Comparison of ENCODE assay signal across 8 mouse cellular contexts in the genomic region with DNA sequence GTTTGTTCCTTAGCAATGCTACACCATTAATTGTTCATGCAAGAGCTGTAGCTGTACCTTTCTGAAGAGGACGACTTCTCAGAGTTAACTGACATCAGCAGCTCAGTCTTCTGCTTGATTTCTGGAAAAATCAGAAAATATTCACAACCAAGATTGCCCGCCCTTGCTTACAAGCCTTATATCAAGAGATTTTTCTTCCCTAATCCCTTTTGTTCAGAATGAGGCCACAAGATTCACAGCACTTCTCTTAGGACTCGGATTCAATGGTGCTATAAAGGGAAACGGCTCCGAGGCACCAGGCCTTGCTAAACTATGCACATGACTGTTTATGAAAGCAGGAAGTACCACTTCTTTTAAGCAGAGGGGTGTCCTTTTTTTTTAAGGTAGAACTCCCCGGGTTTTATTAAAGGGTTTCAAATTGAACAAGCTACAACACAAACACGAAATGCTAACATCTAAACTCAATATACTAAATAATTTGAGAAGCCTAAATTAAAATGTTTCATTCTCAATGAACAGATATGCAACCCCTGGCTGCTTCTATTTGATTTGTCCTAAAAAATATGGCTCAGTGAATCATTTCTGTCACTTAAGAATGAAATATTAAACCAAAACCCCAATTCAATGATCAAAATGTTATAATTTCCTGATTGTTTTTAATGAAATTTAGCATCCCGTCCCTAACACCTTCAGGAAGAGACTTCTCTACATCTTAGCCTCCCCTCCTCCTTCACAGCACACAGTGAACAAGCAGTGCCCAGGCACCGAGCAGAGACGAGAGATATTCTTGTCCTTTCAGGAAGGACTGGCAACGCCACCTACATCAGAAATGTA.
DNase-seq lines count a peak whose midpoint lies in the region; ATAC-seq lines count a peak whose summit lies in the region.

No protein-coding gene starts in this region.

- whole genome bisulfite sequencing in embryonic facial prominence, embryonic 12.5 days: 9% methylated on average over 11 of the region's 11 CpGs
- 9% methylated on average over 11 of the region's 11 CpGs for WGBS in limb, embryonic 13.5 days
- WGBS in midbrain, embryonic 15.5 days: 3% methylated on average over 11 of the region's 11 CpGs
- 6% methylated on average over 11 of the region's 11 CpGs for WGBS in stomach, embryonic 14.5 days

- H3K4me3 ChIP-seq in embryonic facial prominence, embryonic 12.5 days: peak overlapping the region; percentile 39
- peak overlapping the region; percentile 52 for H3K4me3 ChIP-seq in limb, embryonic 13.5 days
- peak overlapping the region; percentile 47 for H3K4me3 ChIP-seq in midbrain, embryonic 15.5 days
- peak overlapping the region; percentile 34 for H3K4me3 ChIP-seq in stomach, embryonic 14.5 days (ENCODE audit: low read depth, low read length)

- H3K27ac ChIP-seq in embryonic facial prominence, embryonic 12.5 days: peak overlapping the region; percentile 86
- H3K27ac ChIP-seq in limb, embryonic 13.5 days: peak overlapping the region; percentile 80
- peak overlapping the region; percentile 92 for H3K27ac ChIP-seq in midbrain, embryonic 15.5 days
- peak overlapping the region; percentile 89 for H3K27ac ChIP-seq in stomach, embryonic 14.5 days (ENCODE audit: low read length)

- H3K9ac ChIP-seq in embryonic facial prominence, embryonic 12.5 days: peak overlapping the region; percentile 56
- peak overlapping the region; percentile 71 for H3K9ac ChIP-seq in limb, embryonic 13.5 days
- peak overlapping the region; percentile 61 for H3K9ac ChIP-seq in midbrain, embryonic 15.5 days
- peak overlapping the region; percentile 41 for H3K9ac ChIP-seq in stomach, embryonic 14.5 days (replicated peaks; ENCODE audit: low read depth, low read length)

- peaks cover 9% of the 10 kb centered on the region; the same call in 1 of the 2 replicates for H3K4me1 ChIP-seq in embryonic facial prominence, embryonic 12.5 days
- H3K4me1 ChIP-seq in limb, embryonic 13.5 days: peaks cover 12% of the 10 kb centered on the region
- peaks cover 15% of the 10 kb centered on the region for H3K4me1 ChIP-seq in midbrain, embryonic 15.5 days
- peaks cover 7% of the 10 kb centered on the region; the same call in 1 of the 2 replicates for H3K4me1 ChIP-seq in stomach, embryonic 14.5 days (ENCODE audit: control insufficient read depth, insufficient read depth, low read length)

- ATAC-seq in embryonic facial prominence, embryonic 12.5 days (ENCODE audit: insufficient number of reproducible peaks, insufficient read depth, low FRiP score, low TSS enrichment): peak; percentile 72; the same call in 1 of the 2 replicates
- ATAC-seq in limb, embryonic 13.5 days (ENCODE audit: low FRiP score, low read depth): peak; percentile 90
- peak; percentile 93 for ATAC-seq in midbrain, embryonic 15.5 days (replicated peaks)
- ATAC-seq in stomach, embryonic 14.5 days (ENCODE audit: insufficient number of reproducible peaks, insufficient read depth, low FRiP score, low read depth): peak; percentile 84; the same call in 1 of the 2 replicates

- H3K27me3 ChIP-seq in embryonic facial prominence, embryonic 12.5 days: no peaks in the 10 kb centered on the region
- no peaks in the 10 kb centered on the region for H3K27me3 ChIP-seq in limb, embryonic 13.5 days
- H3K27me3 ChIP-seq in midbrain, embryonic 15.5 days (replicated peaks): no peaks in the 10 kb centered on the region
- H3K27me3 ChIP-seq in stomach, embryonic 14.5 days (ENCODE audit: control insufficient read depth, insufficient read depth, low read length): no peaks in the 10 kb centered on the region

- DNase-seq in 3T3-L1 (ENCODE audit: low read depth, low spot score): peak; percentile 84
- peak; percentile 40 for DNase-seq in adrenal gland, postnatal 25 days
- DNase-seq in heart, adult 8-10 months (ENCODE audit: low spot score): peak; percentile 77
- DNase-seq in kidney, adult 8-10 months: peak; percentile 51 to 55

- H3K9me3 ChIP-seq in embryonic facial prominence, embryonic 12.5 days: no peaks in the 10 kb centered on the region
- no peaks in the 10 kb centered on the region for H3K9me3 ChIP-seq in limb, embryonic 13.5 days
- no peaks in the 10 kb centered on the region for H3K9me3 ChIP-seq in midbrain, embryonic 15.5 days
- H3K9me3 ChIP-seq in stomach, embryonic 14.5 days (ENCODE audit: control insufficient read depth, low read depth, low read length): no peaks in the 10 kb centered on the region

- peak overlapping the region; percentile 49 for H3K4me2 ChIP-seq in embryonic facial prominence, embryonic 12.5 days (replicated peaks)
- peak overlapping the region; percentile 71 for H3K4me2 ChIP-seq in limb, embryonic 13.5 days (replicated peaks)
- peak overlapping the region; percentile 71 for H3K4me2 ChIP-seq in midbrain, embryonic 15.5 days
- peak overlapping the region; percentile 60 for H3K4me2 ChIP-seq in stomach, embryonic 14.5 days (replicated peaks; ENCODE audit: low read depth, low read length)

- no peaks in the 10 kb centered on the region for H3K36me3 ChIP-seq in embryonic facial prominence, embryonic 12.5 days
- H3K36me3 ChIP-seq in limb, embryonic 13.5 days: no peaks in the 10 kb centered on the region; the same call in 1 of the 2 replicates
- H3K36me3 ChIP-seq in midbrain, embryonic 15.5 days (replicated peaks): no peaks in the 10 kb centered on the region
- H3K36me3 ChIP-seq in stomach, embryonic 14.5 days (ENCODE audit: control insufficient read depth, insufficient read depth, low read length): no peaks in the 10 kb centered on the region

Comparison
In these comparisons a context has a peak if more than half of its experiments do, and no peak if none do; other contexts are left out.
1. Peak in every context shown above with its lines: DNase-seq, ATAC-seq, H3K4me3 ChIP-seq and H3K27ac ChIP-seq.